Mouse (Mus musculus) G1E (cell line): ENCODE data around the gene Alpk1. TPM values are rescaled to one million over a fixed set of nuclear protein-coding genes. Genes with fewer than 3 reads are reported as not detected.
A peak's percentile ranks its signal among the peaks of the same experiment; 100 is the strongest.

Experiments used
- ATAC-seq: 2 replicates; pipeline ENCODE4 v1.8.0; 2016; ENCODE audit warnings: mild to moderate bottlenecking; ENCODE audit not compliant: insufficient number of reproducible peaks, poor library complexity, low FRiP score, severe bottlenecking; ENCODE audit errors: extremely low read depth
- DNase-seq: peaks from one replicate; pipeline ENCODE4 v3.0.0; 2012; ENCODE audit warnings: low spot score
- H3K27me3 ChIP-seq: 2 replicates; pipeline ENCODE4 v1.6.1; 2012; ENCODE audit warnings: mild to moderate bottlenecking, low read length, inconsistent platforms; ENCODE audit not compliant: insufficient read depth
- H3K36me3 ChIP-seq: replicated peaks from 2 replicates; pipeline ENCODE3; 2012; ENCODE audit warnings: mild to moderate bottlenecking, inconsistent platforms
- H3K4me1 ChIP-seq: 2 replicates; pipeline ENCODE4 v1.6.1; 2012; ENCODE audit warnings: low read depth, low read length, inconsistent platforms, mixed read lengths; ENCODE audit not compliant: insufficient read depth
- H3K4me3 ChIP-seq: 2 replicates; pipeline ENCODE4 v1.5.1; 2012; ENCODE audit warnings: low read depth, mild to moderate bottlenecking, inconsistent platforms, low read length, moderate library complexity, mixed read lengths
- H3K9me3 ChIP-seq: replicated peaks from 2 replicates; pipeline ENCODE4 v1.6.1; 2012; ENCODE audit warnings: inconsistent platforms
- CTCF ChIP-seq: IDR thresholded peaks from 2 replicates; pipeline ENCODE4 v1.5.1; 2012; ENCODE audit warnings: low read depth, low read length, inconsistent platforms, mixed read lengths
- GATA1 ChIP-seq: IDR thresholded peaks from 2 replicates; pipeline ENCODE4 v1.6.1; 2012; ENCODE audit warnings: borderline replicate concordance, low read length, inconsistent platforms, mixed read lengths
- GATA2 ChIP-seq: IDR thresholded peaks from 2 replicates; pipeline ENCODE4 v1.6.1; 2012; ENCODE audit warnings: low read depth, low read length, inconsistent platforms, borderline replicate concordance
- POLR2AphosphoS5 ChIP-seq: IDR thresholded peaks from 2 replicates; pipeline ENCODE4 v1.6.1; 2012; ENCODE audit warnings: low read depth, low read length, inconsistent platforms; ENCODE audit not compliant: insufficient replicate concordance
- TAL1 ChIP-seq: conservative IDR thresholded peaks from 2 replicates; pipeline ENCODE4 v1.6.1; 2012; ENCODE audit warnings: low read depth, low read length, inconsistent platforms, mixed read lengths
- polyA plus RNA-seq: library from polyadenylated mRNA; stranded (reverse); fragments of >175 nt; gene quantifications from 2 replicates; pipeline ENCODE4 v1.2.3, GENCODE M21; 2012
- total RNA-seq, 2 experiments: library from RNA; stranded (forward) in 1 of 2; stranded (reverse) in 1 of 2; fragments of 200-1000 nt in 1 of 2; fragments of >200 nt in 1 of 2; fragmentation: Nextera tagmentation in 1 of 2; gene quantifications; 2 replicates each; pipeline ENCODE4 v1.2.3; 2014 to 2017

The Alpk1 gene
- total and polyA plus RNA-seq, 3 experiments, result 0.01 to 0.11 TPM; not detected in 1

- no peaks in the 10 kb centered on the region for H3K9me3 ChIP-seq
- no peaks in the 10 kb centered on the region for H3K36me3 ChIP-seq
- TF ChIP-seq GATA1, result no peak
- TF ChIP-seq GATA2, result no peak
- DNase-seq (no peak), ATAC-seq (no peak)
- peaks cover 42% of the 10 kb centered on the region for H3K4me1 ChIP-seq
- no peak overlapping the region; the same call in 1 of the 2 replicates for H3K4me3 ChIP-seq
- peaks cover 61% of the 10 kb centered on the region for H3K27me3 ChIP-seq
Measured at GRCm38 (mm10) chr3:127627151-127627955, 153.0 kb downstream of the Alpk1 start.

GRCm38 (mm10) chr3:127626524-127626923, 153.8 kb downstream of the Alpk1 start:
- H3K4me3 ChIP-seq, result no peak overlapping the region
- no peak for TF ChIP-seq TAL1
- TF ChIP-seq CTCF, result no peak
- TF ChIP-seq GATA2, result no peak
- no peak for TF ChIP-seq GATA1
- TF ChIP-seq POLR2AphosphoS5, result no peak
- no peak for DNase-seq
- no peak for ATAC-seq
- H3K9me3 ChIP-seq, result no peaks in the 10 kb centered on the region
- H3K36me3 ChIP-seq, result no peaks in the 10 kb centered on the region
- peaks cover 35% of the 10 kb centered on the region for H3K4me1 ChIP-seq
- H3K27me3 ChIP-seq, result peaks cover 53% of the 10 kb centered on the region

GRCm38 (mm10) chr3:127625701-127626399, 154.5 kb downstream of the Alpk1 start:
- peaks cover 47% of the 10 kb centered on the region for H3K27me3 ChIP-seq
- DNase-seq (peak; percentile 84), ATAC-seq (peak; percentile 79)
- no peaks in the 10 kb centered on the region for H3K36me3 ChIP-seq
- peaks cover 34% of the 10 kb centered on the region for H3K4me1 ChIP-seq
- no peaks in the 10 kb centered on the region for H3K9me3 ChIP-seq
- no peak for TF ChIP-seq GATA2
- TF ChIP-seq TAL1, result no peak
- no peak for TF ChIP-seq CTCF
- no peak for TF ChIP-seq GATA1
- no peak for TF ChIP-seq POLR2AphosphoS5
- peak overlapping the region; percentile 70; the same call in 1 of the 2 replicates for H3K4me3 ChIP-seq

- DNase-seq (peak; percentile 70), ATAC-seq (no peak)
- H3K9me3 ChIP-seq, result no peaks in the 10 kb centered on the region
- peaks cover 42% of the 10 kb centered on the region for H3K27me3 ChIP-seq
- H3K4me3 ChIP-seq, result peak overlapping the region; percentile 70
- TF ChIP-seq TAL1 (no peak), CTCF (peak; percentile 59)
- H3K36me3 ChIP-seq, result no peaks in the 10 kb centered on the region
- H3K4me1 ChIP-seq, result peaks cover 34% of the 10 kb centered on the region
Measured at GRCm38 (mm10) chr3:127625296-127625695, 155.0 kb downstream of the Alpk1 start.

Other genes starting within 250 kb of the Alpk1 start
- gene Larp7, start 227.2 kb downstream of the Alpk1 start, total RNA-seq (2014; fragmentation: Nextera tagmentation), result 76.6 and 86.7 TPM in 2 replicates
- gene Larp7, start 227.2 kb downstream of the Alpk1 start, total RNA-seq (2017), result 88.3 and 111 TPM in 2 replicates
- gene Larp7, start 227.2 kb downstream of the Alpk1 start, polyA plus RNA-seq, result 44.9 and 48.0 TPM in 2 replicates
- gene Zgrf1, start 227.0 kb downstream of the Alpk1 start, total RNA-seq (2014; fragmentation: Nextera tagmentation), result 84.1 and 106 TPM in 2 replicates
- 33.4 and 36.5 TPM in 2 replicates for gene Zgrf1, start 227.0 kb downstream of the Alpk1 start, total RNA-seq (2017)
- gene Zgrf1, start 227.0 kb downstream of the Alpk1 start, polyA plus RNA-seq, result 1.6 and 2.4 TPM in 2 replicates
- gene Neurog2, start 147.4 kb downstream of the Alpk1 start, total RNA-seq (2014; fragmentation: Nextera tagmentation), result not detected in 2 replicates
- gene Neurog2, start 147.4 kb downstream of the Alpk1 start, total RNA-seq (2017), result 0.05 TPM in 1 of 2 replicates, not detected in the other
- gene Neurog2, start 147.4 kb downstream of the Alpk1 start, polyA plus RNA-seq, result not detected in 2 replicates
- gene Tifa, start 9.3 kb upstream of the Alpk1 start, total RNA-seq (2014; fragmentation: Nextera tagmentation), result 19.5 and 20.1 TPM in 2 replicates
- 6.2 and 7.4 TPM in 2 replicates for gene Tifa, start 9.3 kb upstream of the Alpk1 start, total RNA-seq (2017)
- 11.5 and 12.8 TPM in 2 replicates for gene Tifa, start 9.3 kb upstream of the Alpk1 start, polyA plus RNA-seq
- 69.0 and 95.0 TPM in 2 replicates for gene Ap1ar, start 57.0 kb upstream of the Alpk1 start, total RNA-seq (2014; fragmentation: Nextera tagmentation)
- gene Ap1ar, start 57.0 kb upstream of the Alpk1 start, total RNA-seq (2017), result 69.1 and 72.0 TPM in 2 replicates
- 118 and 121 TPM in 2 replicates for gene Ap1ar, start 57.0 kb upstream of the Alpk1 start, polyA plus RNA-seq
- 16.8 and 27.7 TPM in 2 replicates for gene Fam241a, start 115.8 kb upstream of the Alpk1 start, total RNA-seq (2014; fragmentation: Nextera tagmentation)
- gene Fam241a, start 115.8 kb upstream of the Alpk1 start, total RNA-seq (2017), result 49.3 and 49.7 TPM in 2 replicates
- 22.5 and 27.2 TPM in 2 replicates for gene Fam241a, start 115.8 kb upstream of the Alpk1 start, polyA plus RNA-seq